Mouse (Mus musculus) A20 (cell line): Measurements from ENCODE around the gene Magi1.

ENCODE experiments used
- DNase-seq: peaks from one replicate; pipeline ENCODE4 v3.0.0-alpha.2; 2011; ENCODE audit warnings: low read depth, low spot score

Gene Magi1

DNA sequence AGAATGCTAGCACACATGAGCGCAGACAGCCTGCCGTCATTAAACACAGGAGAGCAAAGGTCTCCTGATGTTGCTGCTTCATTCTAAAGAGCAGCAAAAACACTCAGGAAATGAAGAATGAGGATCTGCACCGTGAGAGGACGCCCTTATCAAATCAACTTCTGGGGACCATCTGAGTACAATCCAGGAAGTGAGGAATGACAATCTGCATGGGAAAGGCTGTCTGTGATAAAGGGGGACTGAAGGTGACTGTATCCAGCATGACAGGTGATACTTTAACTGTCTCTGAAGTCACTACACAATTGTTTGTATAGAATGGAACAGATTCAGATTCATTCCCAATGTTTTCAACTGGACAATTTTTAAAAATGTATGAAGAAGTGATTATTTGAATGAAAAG lies 456.8 kb downstream of the Magi1 start:
- DNase-seq = no peak

GRCm38 (mm10) chr6:93822221-93822897 lies 461.4 kb downstream of the Magi1 start:
- no peak for DNase-seq

DNA sequence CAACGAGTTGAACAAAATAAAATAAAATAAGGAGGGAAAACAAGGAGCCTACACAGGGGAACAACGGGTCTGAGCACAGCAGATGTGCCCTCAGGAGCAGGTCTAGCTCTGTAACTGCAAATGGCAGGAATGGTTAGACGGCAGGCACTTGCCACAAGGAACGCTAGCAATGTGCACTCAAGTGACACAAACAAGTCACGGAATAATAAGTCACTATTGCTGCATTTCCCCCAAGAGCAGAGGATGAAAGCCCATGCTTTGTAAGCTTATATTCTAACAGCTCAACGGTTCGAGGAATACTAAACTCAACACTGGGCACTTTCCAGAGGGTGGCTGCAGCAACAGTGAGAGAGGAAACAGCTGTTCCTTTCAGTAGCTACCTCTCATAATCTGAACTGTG lies 462.2 kb downstream of the Magi1 start:
- DNase-seq = no peak

GRCm38 (mm10) chr6:93819888-93820287 lies 463.8 kb downstream of the Magi1 start:
- no peak for DNase-seq

- no peak for DNase-seq
Observed at GRCm38 (mm10) chr6:93819282-93819681, 464.4 kb downstream of the Magi1 start.

DNA sequence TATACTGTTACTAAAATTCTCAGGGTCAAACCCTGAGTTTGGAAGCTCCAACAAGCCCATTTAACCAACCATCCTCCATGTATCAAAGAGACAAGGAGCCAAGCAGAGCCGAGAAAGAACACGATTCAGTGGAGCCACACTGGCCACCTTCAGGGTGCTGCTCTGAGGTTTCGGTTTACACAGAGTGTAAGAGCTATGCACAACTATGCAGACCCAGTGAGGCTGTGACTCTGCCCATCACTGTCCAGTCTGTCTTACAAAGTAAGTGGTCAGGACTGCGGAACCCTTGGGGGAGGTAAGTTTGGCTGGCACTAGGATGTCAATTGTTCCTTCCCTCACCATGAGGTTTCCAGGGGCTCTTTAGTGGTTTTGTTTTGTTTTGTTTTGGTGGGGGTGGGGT lies 465.2 kb downstream of the Magi1 start:
- DNase-seq = no peak

GRCm38 (mm10) chr6:93805407-93805936 lies 478.2 kb downstream of the Magi1 start:
- DNase-seq = no peak

DNA sequence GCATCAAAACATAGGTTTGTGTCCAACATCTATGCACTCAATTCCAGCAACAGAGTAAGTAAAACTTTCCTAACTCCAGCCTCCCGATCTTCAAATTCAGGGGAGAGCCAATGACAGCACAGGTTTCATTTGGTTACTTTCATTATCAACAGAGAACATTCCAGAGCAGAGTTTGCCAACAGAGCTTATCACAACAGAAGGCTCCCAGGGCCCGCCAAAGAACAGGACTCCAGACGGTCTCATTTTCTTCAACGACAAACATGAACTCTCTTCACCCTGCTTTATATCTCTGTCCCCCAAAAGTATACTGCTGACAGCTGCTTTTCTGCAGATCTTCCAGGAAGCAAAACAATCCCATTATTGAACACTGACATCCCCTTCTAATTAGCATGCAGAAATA lies 481.3 kb downstream of the Magi1 start:
- DNase-seq = no peak

GRCm38 (mm10) chr6:93800465-93800864 lies 483.3 kb downstream of the Magi1 start:
- DNase-seq = no peak

DNA sequence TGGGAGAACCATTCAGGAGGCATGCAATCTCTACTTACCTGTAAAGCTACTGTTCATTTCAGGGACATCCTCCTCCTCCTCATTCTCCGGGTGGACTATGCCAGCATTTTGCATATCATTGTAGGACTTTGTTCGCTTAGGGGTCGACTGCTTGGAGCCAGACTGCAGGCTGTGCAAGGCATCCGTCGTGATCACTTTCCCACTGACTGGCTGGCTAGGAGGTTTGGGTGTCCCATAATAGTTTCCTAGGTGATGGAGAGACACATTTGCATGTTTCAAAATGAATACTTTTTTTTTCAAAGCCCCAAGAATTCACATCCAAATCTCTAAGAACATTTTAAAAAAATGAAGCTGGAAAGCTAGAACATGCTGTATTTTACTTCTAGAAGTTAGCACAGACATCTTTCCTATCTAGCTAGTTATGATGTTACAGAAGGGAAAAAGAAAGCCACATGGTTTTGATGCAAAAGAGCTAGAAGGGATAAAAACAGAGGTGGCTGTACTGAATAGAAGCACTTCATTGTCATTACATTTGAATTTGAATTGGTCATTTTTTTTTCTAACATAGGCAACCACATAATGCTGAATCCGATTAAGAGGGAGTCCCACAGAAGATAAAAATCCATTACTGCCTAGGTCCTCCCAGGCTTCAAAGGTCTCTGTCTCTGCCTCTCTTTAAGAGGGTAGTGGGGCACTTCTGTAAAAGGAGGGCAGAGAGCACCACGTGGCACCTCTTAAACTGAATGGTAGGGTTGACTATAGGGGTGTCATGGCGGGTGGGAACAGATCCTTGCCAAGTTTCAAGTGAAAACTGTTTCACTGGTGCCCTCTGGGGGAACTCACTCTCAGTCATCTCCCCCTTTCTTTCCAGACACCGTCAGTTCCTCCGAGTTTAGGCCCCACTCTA lies 491.2 kb downstream of the Magi1 start:
- DNase-seq = no peak

- DNase-seq = no peak
Observed at GRCm38 (mm10) chr6:93789721-93790120, 494.0 kb downstream of the Magi1 start.

GRCm38 (mm10) chr6:93787042-93787441 lies 496.7 kb downstream of the Magi1 start:
- DNase-seq = no peak

GRCm38 (mm10) chr6:93786220-93786619 lies 497.5 kb downstream of the Magi1 start:
- no peak for DNase-seq

DNA sequence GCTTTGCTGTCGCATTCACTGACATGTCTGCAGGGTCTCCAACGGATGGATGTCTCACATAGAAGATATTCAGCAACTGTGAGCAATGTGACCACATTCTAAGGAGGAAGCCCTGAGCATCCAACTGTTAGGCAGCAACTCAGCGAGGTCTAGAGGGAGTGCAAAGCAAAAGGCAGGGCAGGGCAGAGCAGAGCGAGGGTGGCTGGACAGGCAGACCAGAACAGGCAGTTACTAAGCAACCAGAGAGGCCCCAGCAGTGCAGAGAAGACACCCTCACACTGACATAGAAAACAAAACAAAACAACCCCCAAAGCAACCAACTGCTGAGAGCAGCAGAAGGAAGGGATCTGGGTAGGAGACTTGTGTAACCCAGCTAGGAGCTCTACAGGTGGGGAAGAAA lies 512.6 kb downstream of the Magi1 start:
- DNase-seq = no peak

DNA sequence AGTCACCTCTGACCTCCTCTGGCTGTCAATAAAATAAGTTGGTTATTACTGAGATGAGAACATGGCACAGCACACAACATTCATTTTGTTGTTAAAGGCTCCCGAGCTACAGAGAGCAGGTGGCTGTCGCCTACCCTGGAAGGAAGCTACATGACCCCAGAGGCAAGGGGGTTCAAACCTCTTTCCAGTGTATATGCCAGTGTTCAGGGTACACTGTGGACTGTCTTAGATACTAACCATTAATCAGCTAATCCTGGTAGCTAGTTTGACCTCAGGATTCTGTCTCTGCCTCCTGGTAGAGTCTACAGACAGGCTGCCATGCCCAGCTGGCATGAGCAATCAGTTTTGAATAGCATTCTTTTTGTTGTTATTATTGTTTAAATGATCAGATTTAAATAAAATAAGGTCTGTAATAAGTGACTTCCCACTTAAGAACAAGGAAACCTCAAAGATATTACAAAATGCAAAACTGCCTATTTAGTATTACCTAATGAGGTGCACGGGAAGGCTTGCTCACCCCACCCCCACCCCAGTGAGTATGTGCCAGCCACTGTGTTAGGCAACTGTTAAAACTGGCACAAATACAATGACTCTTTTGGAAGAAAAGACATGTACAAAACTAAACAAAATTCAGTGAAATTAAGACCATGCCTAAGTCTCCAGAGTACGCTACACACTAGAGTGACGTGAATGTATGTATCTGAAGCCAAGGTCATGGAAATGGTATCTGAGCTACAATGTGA lies 513.3 kb downstream of the Magi1 start:
- DNase-seq = no peak

- no peak for DNase-seq
Observed at GRCm38 (mm10) chr6:93758114-93758513, 525.6 kb downstream of the Magi1 start.

- DNase-seq = no peak
Observed at GRCm38 (mm10) chr6:93757353-93758087, 526.2 kb downstream of the Magi1 start.

DNA sequence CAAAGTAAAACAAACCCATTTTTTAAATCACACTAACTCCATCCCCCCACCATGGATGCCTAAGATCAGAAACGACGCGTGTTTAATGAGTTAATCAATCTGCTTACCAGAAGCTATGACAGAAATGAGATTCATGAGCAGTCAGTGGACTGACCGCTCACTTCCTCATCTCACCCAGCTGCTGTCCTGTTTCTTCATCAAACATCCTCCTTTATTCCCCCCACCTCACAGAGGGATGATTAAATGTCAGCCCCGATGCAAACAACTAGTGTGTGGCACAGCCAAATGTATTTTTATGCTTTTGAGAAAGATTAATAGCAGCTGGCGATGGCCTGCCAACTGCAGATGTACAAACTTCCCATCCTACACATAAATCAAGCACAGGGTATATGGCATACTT lies 540.6 kb downstream of the Magi1 start:
- no peak for DNase-seq

- no peak for DNase-seq
Observed at GRCm38 (mm10) chr6:93739786-93740185, 543.9 kb downstream of the Magi1 start.

GRCm38 (mm10) chr6:93737083-93737482 lies 546.6 kb downstream of the Magi1 start:
- no peak for DNase-seq

DNA sequence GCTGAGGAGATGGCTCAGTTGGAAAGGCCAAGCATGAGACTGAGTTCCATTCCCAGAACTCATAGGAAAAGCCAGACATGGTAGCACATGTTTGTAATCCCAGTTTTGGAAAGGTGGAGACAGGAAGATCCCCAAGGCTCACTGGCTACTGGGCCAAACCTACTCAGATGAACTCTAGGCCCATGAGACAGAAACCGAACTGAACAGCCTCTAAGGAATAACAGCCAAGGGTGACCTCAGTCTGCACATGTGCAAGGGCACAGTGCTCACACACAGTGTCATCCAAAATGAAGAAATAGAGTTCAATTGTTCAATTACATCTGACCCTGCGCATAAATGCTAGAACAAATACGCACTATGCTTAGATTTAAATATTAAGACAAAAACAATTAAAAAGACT lies 547.6 kb downstream of the Magi1 start:
- DNase-seq = no peak
